Mouse (Mus musculus): ENCODE measurements at regions not wholly inside any gene's neighbourhood (a gene's known extent, or its start where the extent isn't known, plus 50 kb on each side); places are given as distances from the start of the nearest gene placed in this dataset.
A peak's percentile ranks its signal among the peaks of the same experiment; 100 is the strongest.
"Not testable (repeated sequence)": the region's sequence is repeated elsewhere in the genome, so short reads cannot be mapped to it uniquely, and the experiment has no call there.

DNA sequence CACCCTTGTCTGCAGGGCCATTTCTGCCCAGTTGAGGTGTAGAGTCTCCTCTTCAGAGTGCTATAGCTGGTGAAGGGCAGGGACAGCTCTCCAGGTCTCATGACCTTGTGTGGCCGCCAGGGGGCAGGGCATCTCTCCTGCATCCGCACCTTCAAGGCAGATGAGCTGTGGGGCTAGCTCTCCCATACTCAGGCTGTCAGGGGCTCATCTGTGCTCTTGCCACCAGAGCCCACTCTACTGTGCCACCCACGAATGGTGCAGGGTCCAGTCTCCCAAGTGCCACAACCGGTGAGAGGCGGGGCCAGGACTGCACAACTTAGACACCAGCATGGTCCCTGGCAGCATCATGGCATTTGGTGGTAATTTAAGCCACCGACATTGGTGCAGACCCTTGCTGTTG lies 111.3 kb downstream of the Syt10 start:
- ATAC-seq (replicated peaks; ENCODE audit: poor library complexity): peak; percentile 73

- ATAC-seq (replicated peaks; ENCODE audit: poor library complexity): no peak
Measured at GRCm38 (mm10) chr15:89724356-89724755, 117.3 kb downstream of the Syt10 start.

DNA sequence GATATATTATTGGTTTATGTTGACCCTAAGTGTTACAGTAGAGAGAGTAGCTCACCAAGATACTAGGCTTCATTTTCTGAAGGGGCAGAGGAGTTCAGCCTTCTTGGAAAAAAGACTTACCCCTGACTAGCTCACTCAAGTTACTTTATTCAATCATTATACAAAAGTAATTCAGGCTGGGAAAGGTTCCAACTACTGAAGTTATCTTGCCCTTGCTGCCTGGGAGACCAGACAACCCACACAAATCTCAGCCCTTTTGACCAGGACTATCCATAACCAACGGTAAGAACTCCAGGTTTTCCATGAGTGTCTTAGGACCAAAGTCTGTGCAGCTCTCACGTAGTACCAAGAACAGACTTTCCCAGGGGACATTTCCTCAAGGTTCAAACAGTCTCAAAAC lies 105.5 kb upstream of the Rabl2 start:
- no peak for ATAC-seq (replicated peaks; ENCODE audit: poor library complexity)

- no peak for ATAC-seq (replicated peaks; ENCODE audit: poor library complexity)
Measured at GRCm38 (mm10) chr15:89676366-89676765, 84.6 kb upstream of the Rabl2 start.

DNA sequence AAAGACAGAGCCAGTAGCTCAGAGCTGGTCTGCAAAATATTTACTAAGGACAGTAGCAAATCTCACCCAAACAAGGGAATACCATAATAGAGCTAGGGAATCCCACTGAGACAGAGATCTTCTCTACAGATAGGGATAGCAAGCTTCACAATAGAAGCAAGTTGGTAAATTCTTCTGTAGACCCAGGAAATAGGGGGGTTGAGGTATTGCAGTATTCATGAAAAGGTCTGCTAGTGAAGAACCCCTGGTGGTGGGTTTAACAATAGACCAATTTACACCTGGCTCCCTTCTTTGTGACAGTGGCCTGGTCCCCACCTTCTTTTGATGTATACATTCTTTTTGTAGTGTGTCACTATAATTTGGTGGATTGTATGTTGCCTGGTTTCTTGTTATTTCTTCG lies 64.8 kb upstream of the Rabl2 start:
- not testable (repeated sequence) for ATAC-seq (replicated peaks; ENCODE audit: poor library complexity)

Measured in megakaryocyte progenitor cell, adult 5-6 weeks (primary cell).